Mouse (Mus musculus) A20 (cell line): ENCODE data around the gene Sel1l3.

Experiments
- DNase-seq: peaks from one replicate; pipeline ENCODE4 v3.0.0-alpha.2; 2011; ENCODE audit warnings: low read depth, low spot score

The Sel1l3 gene

GRCm38 (mm10) chr5:53174461-53174860, 39.3 kb downstream of the Sel1l3 start:
- no peak for DNase-seq

- no peak for DNase-seq
Observed at GRCm38 (mm10) chr5:53172908-53173307, 40.8 kb downstream of the Sel1l3 start.

GRCm38 (mm10) chr5:53172256-53172636, 41.5 kb downstream of the Sel1l3 start:
- DNase-seq = no peak

GRCm38 (mm10) chr5:53171611-53172255, 42.0 kb downstream of the Sel1l3 start:
- DNase-seq = no peak

DNA sequence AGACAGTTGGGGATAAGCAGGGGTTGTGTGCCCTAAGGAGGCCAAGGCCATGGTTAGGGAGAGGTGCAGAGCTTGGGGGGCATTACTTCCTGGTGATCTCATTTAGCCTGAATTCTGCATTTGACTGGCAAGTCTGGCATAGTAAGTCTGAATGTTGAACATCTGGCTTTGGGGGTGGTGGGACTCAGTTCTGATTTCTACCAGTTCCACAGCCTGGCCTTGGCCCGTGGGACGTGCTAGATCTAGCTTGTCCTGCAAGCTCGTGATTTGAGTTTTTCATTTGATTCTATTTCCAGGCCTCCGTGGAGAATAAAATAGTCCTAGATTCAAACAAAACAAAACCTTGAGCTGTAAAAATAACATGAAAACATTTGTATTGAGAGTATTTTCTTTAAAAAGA, 46.2 kb downstream of the Sel1l3 start:
- DNase-seq = no peak

DNA sequence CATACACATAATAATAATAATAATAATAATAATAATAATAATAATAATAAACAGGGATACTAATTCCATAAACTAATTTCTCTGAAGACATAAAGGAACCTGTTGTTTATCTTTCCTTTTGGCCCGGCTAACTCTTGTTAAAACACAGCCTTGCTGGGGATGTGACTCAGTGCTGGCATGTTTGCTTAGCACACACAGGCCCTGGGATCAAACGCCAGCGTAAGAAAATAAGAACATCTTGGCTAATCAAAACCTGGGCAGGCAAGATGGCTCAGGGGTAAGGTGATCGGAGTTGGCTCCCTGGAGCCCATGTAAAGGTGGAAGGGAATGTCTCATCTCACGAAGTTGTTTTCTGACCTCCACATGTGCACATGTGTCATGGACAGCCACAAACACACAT, 48.1 kb downstream of the Sel1l3 start:
- no peak for DNase-seq

- DNase-seq = no peak
Observed at GRCm38 (mm10) chr5:53162436-53162835, 51.3 kb downstream of the Sel1l3 start.

- no peak for DNase-seq
Observed at GRCm38 (mm10) chr5:53161506-53162186, 52.1 kb downstream of the Sel1l3 start.

- DNase-seq = no peak
Observed at GRCm38 (mm10) chr5:53160207-53160606, 53.5 kb downstream of the Sel1l3 start.

DNA sequence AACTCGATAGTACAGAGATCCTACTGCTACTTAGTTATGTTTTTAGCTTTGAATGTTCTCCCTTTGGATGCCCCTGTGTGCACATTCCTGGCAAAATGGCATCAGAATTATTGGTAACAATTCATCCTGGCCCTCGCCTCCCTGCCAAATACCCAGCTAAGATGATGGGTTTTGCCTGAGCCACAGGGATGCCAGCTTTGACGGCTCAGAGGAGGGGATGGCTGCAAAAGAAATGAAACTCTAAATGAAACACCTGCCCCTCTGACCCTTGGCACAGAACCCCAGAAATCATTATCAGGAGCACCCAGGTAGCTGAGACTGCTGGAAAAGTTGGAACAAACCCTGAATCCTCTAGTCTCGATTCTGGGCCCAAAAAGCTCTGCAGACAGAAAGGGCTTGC, 54.1 kb downstream of the Sel1l3 start:
- DNase-seq = no peak

- no peak for DNase-seq
Observed at GRCm38 (mm10) chr5:53159166-53159565, 54.6 kb downstream of the Sel1l3 start.

- DNase-seq = no peak
Observed at GRCm38 (mm10) chr5:53155985-53156679, 57.6 kb downstream of the Sel1l3 start.

DNA sequence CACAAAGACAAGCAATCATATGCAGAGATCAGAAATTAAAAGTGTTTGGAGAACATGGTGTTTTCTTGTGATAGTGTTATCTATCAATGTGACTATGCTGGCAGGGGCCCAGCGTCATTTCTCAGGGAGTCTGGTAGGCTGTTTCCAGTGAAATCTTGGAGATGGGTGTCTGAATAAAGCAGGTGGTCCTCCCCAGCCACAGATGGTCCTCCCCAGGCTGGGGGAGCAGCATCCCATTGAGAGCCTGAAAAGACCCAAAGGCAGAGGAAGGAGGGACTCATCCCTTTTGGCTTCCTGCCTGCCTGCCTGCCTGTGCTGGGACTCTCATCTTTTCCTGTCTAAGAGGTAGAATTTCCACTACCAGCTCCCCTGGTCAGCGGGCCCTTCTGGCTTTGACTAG, 59.2 kb downstream of the Sel1l3 start:
- DNase-seq = no peak

DNA sequence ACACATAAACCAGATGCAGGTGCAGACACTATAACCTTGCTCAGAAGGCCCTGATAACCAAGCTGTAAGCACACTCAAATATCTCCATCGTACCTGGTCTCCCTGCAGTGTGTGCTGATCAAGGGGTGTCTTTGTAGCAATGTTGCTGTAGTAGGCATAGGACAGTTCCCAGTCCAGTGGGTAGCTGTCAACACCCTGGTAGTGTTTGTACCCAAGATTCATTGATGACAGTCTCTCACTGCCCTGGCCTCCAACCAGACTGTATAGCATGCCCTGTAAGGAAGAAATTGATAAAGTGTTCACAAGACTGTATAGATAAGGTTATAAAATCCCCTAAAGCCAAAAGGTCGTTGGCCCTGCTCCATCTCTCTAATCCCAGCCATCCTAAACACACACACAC, 59.6 kb downstream of the Sel1l3 start:
- DNase-seq = no peak

DNA sequence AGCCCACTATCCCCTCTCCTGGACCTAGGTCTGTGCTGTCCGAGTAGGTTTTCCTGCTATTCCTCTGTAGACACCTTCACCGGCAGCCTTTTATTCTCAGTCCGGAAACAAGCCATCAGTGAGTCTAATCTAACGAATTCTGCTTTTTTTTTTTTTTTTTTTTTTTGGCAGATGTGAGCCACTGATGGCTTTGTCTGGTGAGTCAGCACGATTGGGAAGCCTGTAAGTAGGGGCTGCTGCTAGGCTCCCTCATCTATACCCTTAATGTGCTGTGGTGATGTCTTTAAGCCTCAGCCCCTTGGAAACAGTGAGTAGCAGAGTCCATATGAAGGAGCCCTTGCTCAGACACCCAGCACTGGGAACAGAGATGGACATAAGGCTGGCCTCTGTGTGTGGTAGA, 60.6 kb downstream of the Sel1l3 start:
- DNase-seq = peak; percentile 10

- DNase-seq = no peak
Observed at GRCm38 (mm10) chr5:53151379-53151960, 62.3 kb downstream of the Sel1l3 start.

DNA sequence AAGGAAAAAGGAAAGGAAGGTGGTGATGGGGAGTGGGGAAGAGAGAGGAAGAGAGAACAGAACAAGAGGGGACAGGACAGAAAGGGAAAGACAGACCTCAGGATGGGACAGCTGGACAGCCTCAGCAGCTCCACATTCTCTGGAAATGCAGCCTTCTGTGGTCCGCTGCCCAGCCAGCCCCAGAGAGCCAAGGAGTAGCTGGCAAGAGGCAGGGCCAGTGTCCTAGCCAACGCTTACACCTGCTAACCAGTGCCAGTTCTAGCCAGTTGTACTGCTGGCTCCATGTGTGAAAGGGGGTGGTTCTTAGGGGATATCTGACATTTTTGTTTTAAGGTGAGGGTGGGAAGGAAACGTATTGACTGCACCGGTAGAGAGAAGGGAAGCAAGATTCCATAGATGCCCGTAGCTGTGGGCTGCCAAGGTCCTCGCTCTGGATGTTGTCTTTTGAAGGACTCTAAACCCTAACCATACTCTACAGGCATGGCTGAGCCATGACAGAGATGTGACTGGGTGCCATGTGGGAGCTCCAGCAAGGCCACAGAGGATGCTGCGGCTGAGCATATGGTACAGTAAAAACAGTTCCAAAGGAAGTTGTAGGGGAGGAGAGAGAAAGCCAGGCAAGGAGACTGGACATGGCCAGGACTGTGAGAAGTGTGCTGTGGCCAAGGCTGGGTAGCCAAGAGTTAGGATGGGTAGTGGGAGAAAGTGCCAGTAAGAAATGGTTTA, 64.6 kb downstream of the Sel1l3 start:
- no peak for DNase-seq

- no peak for DNase-seq
Observed at GRCm38 (mm10) chr5:53148160-53148923, 65.4 kb downstream of the Sel1l3 start.

- DNase-seq = peak; percentile 15
Observed at GRCm38 (mm10) chr5:53147418-53147817, 66.3 kb downstream of the Sel1l3 start.

- DNase-seq = peak; percentile 26
Observed at GRCm38 (mm10) chr5:53146684-53147061, 67.1 kb downstream of the Sel1l3 start.

DNA sequence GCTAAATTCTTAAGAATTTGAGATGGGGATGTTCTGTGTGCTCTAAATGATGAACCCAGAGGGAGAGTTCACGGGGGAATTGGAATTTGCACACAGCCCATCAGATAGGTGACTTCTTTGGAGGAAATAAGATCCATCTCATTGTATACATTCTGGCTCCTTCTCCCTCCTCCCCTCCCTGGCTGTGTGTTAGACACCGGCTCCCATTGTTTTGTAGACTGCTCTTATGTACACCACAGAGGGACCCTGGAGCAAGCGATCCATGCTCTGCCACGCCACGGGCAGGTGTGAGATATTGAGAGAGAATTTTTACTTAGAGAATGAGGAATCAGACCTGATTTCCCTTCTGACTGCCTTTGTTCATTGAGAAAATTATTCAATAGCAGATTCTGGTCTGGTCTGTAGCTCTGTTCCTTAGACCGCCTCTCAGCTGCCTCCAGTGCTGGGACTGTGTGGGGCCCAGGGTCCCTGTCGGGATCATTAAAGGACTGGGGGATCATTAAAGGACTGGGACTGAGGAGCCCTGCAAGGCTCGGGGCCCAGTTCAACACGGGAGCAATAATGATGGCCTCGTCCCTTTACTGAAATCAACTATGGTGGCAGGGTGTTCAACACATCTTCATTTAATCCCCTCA, 67.6 kb downstream of the Sel1l3 start:
- no peak for DNase-seq
